In the genomic region with DNA sequence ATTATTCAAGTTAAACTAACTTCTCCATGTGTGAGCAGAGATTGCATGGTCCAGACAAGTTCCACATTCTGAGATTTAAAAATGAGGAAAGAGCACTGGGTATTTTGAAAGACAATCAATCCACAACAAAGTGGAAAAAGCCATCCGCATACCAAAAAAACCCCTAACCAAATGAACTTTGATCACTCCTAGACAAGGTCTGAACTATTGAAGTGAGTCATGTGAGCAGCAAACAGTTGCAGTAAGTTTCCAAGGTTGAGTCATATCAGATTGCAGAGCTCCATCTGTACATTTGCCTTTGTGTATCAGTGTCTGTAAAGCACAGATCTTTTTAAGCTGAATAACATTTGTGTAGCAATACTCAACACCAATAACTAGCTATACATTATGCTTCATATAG, we compare ENCODE assay signal across 21 mouse cellular contexts. TPM values are rescaled to one million over a fixed set of nuclear protein-coding genes. Genes with fewer than 3 reads are reported as not detected.
A peak's percentile ranks its signal among the peaks of the same experiment; 100 is the strongest.
DNase-seq lines count a peak whose midpoint lies in the region; ATAC-seq and TF ChIP-seq lines count a peak whose summit lies in the region.
"Had no signal": no experiment of that assay in that cellular context is flagged by ENCODE, and none has a peak within 500 bp of the region (broad histone marks: within the 10 kb centered on the region; RNA-seq: fewer than 3 reads in every experiment).

No protein-coding gene starts in this region.

- no peak for TF ChIP-seq EP300 in liver, embryonic 14.5 days (IDR thresholded peaks at IDR 0.05; ENCODE audit: low read depth)

- ATAC-seq in liver, embryonic 14.5 days (ENCODE audit: insufficient read depth) = no peak
- no peak for ATAC-seq in liver, embryonic 11.5 days (replicated peaks; ENCODE audit: low FRiP score)
- ATAC-seq in monocyte, adult 5-6 weeks (replicated peaks; ENCODE audit: insufficient number of reproducible peaks, low FRiP score, low TSS enrichment, poor library complexity, severe bottlenecking) = peak; percentile 34; the same call in 1 of the 2 replicates
- no peak for ATAC-seq in hindbrain, embryonic 16.5 days

- H3K27ac ChIP-seq in liver, embryonic 14.5 days = no peak overlapping the region
- no peak overlapping the region for H3K27ac ChIP-seq in liver, embryonic 11.5 days (ENCODE audit: low read depth, low read length)
- peak overlapping the region; percentile 46; the same call in 1 of the 2 replicates for H3K27ac ChIP-seq in bone marrow macrophage, adult 2 months (ENCODE audit: insufficient read depth, low read depth, low read length)
- no peak overlapping the region for H3K27ac ChIP-seq in hindbrain, embryonic 16.5 days (ENCODE audit: low read depth, low read length)
- H3K27ac ChIP-seq: embryonic facial prominence, embryonic 12.5 days; hindbrain, embryonic 10.5 days had no signal

- H3K36me3 ChIP-seq in liver, embryonic 14.5 days (replicated peaks; ENCODE audit: control insufficient read depth, insufficient read depth, low read depth) = peaks cover 14% of the 10 kb centered on the region
- H3K36me3 ChIP-seq in liver, embryonic 11.5 days (ENCODE audit: control insufficient read depth, insufficient read depth, low read length) = peaks cover 3% of the 10 kb centered on the region
- no peaks in the 10 kb centered on the region for H3K36me3 ChIP-seq in C2C12 (ENCODE audit: control insufficient read depth, insufficient read depth)
- H3K36me3 ChIP-seq in hindbrain, embryonic 16.5 days (ENCODE audit: control insufficient read depth, insufficient read depth, low read length) = 0 out of 2 replicates have a peak, but pooled peaks cover 2% of the 10 kb centered on the region
- H3K36me3 ChIP-seq: embryonic facial prominence, embryonic 12.5 days had no signal

- H3K79me2 ChIP-seq in C2C12 (ENCODE audit: control insufficient read depth, insufficient read depth) = no peaks in the 10 kb centered on the region

- no peak for TF ChIP-seq CTCF in liver, embryonic 14.5 days (IDR thresholded peaks at IDR 0.05; ENCODE audit: low read depth)
- TF ChIP-seq CTCF in C2C12 (IDR thresholded peaks at IDR 0.05; ENCODE audit: control insufficient read depth, insufficient read depth, insufficient read length) = no peak
- TF ChIP-seq CTCF in bone marrow macrophage, adult 2 months (IDR thresholded peaks at IDR 0.05; ENCODE audit: low read depth, low read length) = no peak

- H3K4me3 ChIP-seq in liver, embryonic 14.5 days (ENCODE audit: insufficient read depth in 1 of 2, low read depth in 2 of 2, low read length in 2 of 2) = no peak overlapping the region
- H3K4me3 ChIP-seq in liver, embryonic 11.5 days (ENCODE audit: low read depth, low read length) = no peak overlapping the region
- no peak overlapping the region for H3K4me3 ChIP-seq in C2C12 (ENCODE audit: insufficient read depth, poor library complexity, severe bottlenecking)
- H3K4me3 ChIP-seq in bone marrow macrophage, adult 2 months (ENCODE audit: insufficient read depth, low read length) = no peak overlapping the region
- H3K4me3 ChIP-seq in hindbrain, embryonic 16.5 days (ENCODE audit: low read length) = no peak overlapping the region
- H3K4me3 ChIP-seq: embryonic facial prominence, embryonic 12.5 days; heart, embryonic 12.5 days; hindbrain, embryonic 10.5 days had no signal

- WGBS in liver, embryonic 14.5 days (ENCODE audit: insufficient replicate concordance) = 71% methylated on average over 1 of the region's 1 CpGs
- WGBS in liver, embryonic 11.5 days = 78% methylated on average over 1 of the region's 1 CpGs
- 94% methylated on average over 1 of the region's 1 CpGs for WGBS in hindbrain, embryonic 16.5 days

- no peak for TF ChIP-seq POLR2A in bone marrow macrophage, adult 2 months (IDR thresholded peaks at IDR 0.05; ENCODE audit: borderline replicate concordance, low read depth, low read length)

- H3K9me3 ChIP-seq in liver, embryonic 14.5 days (ENCODE audit: control insufficient read depth, low read length) = no peaks in the 10 kb centered on the region
- no peaks in the 10 kb centered on the region for H3K9me3 ChIP-seq in liver, embryonic 11.5 days (ENCODE audit: control insufficient read depth, low read length)
- no peaks in the 10 kb centered on the region for H3K9me3 ChIP-seq in hindbrain, embryonic 16.5 days (ENCODE audit: control insufficient read depth, low read length)
- H3K9me3 ChIP-seq: embryonic facial prominence, embryonic 12.5 days; heart, embryonic 12.5 days; hindbrain, embryonic 10.5 days had no signal

- no peaks in the 10 kb centered on the region for H3K27me3 ChIP-seq in liver, embryonic 14.5 days (ENCODE audit: control insufficient read depth, insufficient read depth, low read length)
- peaks cover 11% of the 10 kb centered on the region; the same call in 1 of the 2 replicates for H3K27me3 ChIP-seq in liver, embryonic 11.5 days (replicated peaks; ENCODE audit: control insufficient read depth, insufficient read depth, low read length)
- no peaks in the 10 kb centered on the region for H3K27me3 ChIP-seq in C2C12 (ENCODE audit: control insufficient read depth, insufficient read depth, insufficient read length)
- H3K27me3 ChIP-seq in hindbrain, embryonic 16.5 days (replicated peaks; ENCODE audit: control insufficient read depth, insufficient read depth, low read length) = no peaks in the 10 kb centered on the region
- H3K27me3 ChIP-seq: embryonic facial prominence, embryonic 12.5 days; heart, embryonic 12.5 days had no signal

- peak in 2 of 3 experiments; percentile 13 to 16 for DNase-seq in liver, embryonic 14.5 days (ENCODE audit: low read depth in 3 of 3, low spot score in 3 of 3)
- no peak for DNase-seq in liver, embryonic 11.5 days (ENCODE audit: low spot score)
- DNase-seq in natural killer cell, adult 2 months (ENCODE audit: low spot score in 2 of 2) = no peak
- DNase-seq in layer of hippocampus, adult 8-10 months (ENCODE audit: low spot score in 2 of 2) = no peak
- DNase-seq: B cell, adult 2 months; cerebellum, adult 11 months; gastrocnemius, postnatal 36 days; kidney, adult 11 months; kidney, postnatal 36 days; lung, adult 2 months; retina, postnatal 1 day; spleen, adult 18-20 months had no signal

- H3K4me1 ChIP-seq in liver, embryonic 14.5 days (replicated peaks; ENCODE audit: control insufficient read depth in 2 of 2, insufficient read depth in 2 of 2, low read length in 1 of 2) = peaks cover 6 to 11% of the 10 kb centered on the region in 2 experiments; a peak in 3 of 4 replicates
- peaks cover 6% of the 10 kb centered on the region for H3K4me1 ChIP-seq in liver, embryonic 11.5 days (replicated peaks; ENCODE audit: control insufficient read depth, insufficient read depth, low read length)
- H3K4me1 ChIP-seq in bone marrow macrophage, adult 2 months (ENCODE audit: control insufficient read depth, insufficient read depth, low read length) = peaks cover 27% of the 10 kb centered on the region
- no peaks in the 10 kb centered on the region for H3K4me1 ChIP-seq in hindbrain, embryonic 16.5 days (ENCODE audit: control insufficient read depth, insufficient read depth, low read depth, low read length)
- H3K4me1 ChIP-seq: embryonic facial prominence, embryonic 12.5 days had no signal

- H3K4me2 ChIP-seq in liver, embryonic 14.5 days (ENCODE audit: low read depth) = no peak overlapping the region
- no peak overlapping the region for H3K4me2 ChIP-seq in liver, embryonic 11.5 days
- no peak overlapping the region for H3K4me2 ChIP-seq in hindbrain, embryonic 16.5 days (ENCODE audit: low read length)
- H3K4me2 ChIP-seq: embryonic facial prominence, embryonic 12.5 days; heart, embryonic 12.5 days had no signal

- H3ac ChIP-seq in C2C12 (ENCODE audit: control insufficient read depth, insufficient read length, low read depth) = no peak overlapping the region

- no peaks in the 10 kb centered on the region for H3K79me3 ChIP-seq in C2C12 (ENCODE audit: low read depth)

- H3K9ac ChIP-seq in liver, embryonic 14.5 days (replicated peaks) = no peak overlapping the region
- H3K9ac ChIP-seq in liver, embryonic 11.5 days (ENCODE audit: low read depth, low read length) = no peak overlapping the region
- H3K9ac ChIP-seq in hindbrain, embryonic 16.5 days (ENCODE audit: low read depth, low read length) = no peak overlapping the region
- H3K9ac ChIP-seq: embryonic facial prominence, embryonic 12.5 days; heart, embryonic 12.5 days had no signal

TF ChIP-seq in C2C12, 6 proteins besides CTCF, POLR2A, EP300 and RAD21:
- TF ChIP-seq MAX (IDR thresholded peaks at IDR 0.05) (no peak), FOSL1 (IDR thresholded peaks at IDR 0.05; ENCODE audit: insufficient read depth, low read length, poor library complexity, severe bottlenecking) (peak; percentile 62), CEBPB (IDR thresholded peaks at IDR 0.05; ENCODE audit: low read depth) (peak; percentile 32), USF1 (IDR thresholded peaks at IDR 0.05; ENCODE audit: low read depth) (peak; percentile 83), MYOG (IDR thresholded peaks at IDR 0.05; ENCODE audit: control insufficient read depth, extremely low read depth, insufficient read length) (no peak), MYOD1 (IDR thresholded peaks at IDR 0.05; ENCODE audit: control insufficient read depth, insufficient read length, low read depth) (peak; percentile 54)
TF ChIP-seq in C2C12: peak in this region for 4.

RNA-seq across cellular contexts. Expression of gene Gfi1, which starts 28.9 kb away (rescaled TPM):
- 2.2 and 3.0 TPM in 2 replicates for polyA plus RNA-seq in liver, embryonic 14.5 days (2012; rRNA removed)
- 1.1 and 1.7 TPM in 2 replicates for polyA plus RNA-seq in liver, embryonic 14.5 days (2014; fragmentation: Nextera tagmentation; extraction: Ambion mirVana)
- polyA plus RNA-seq in liver, embryonic 11.5 days (2014; fragmentation: Nextera tagmentation; extraction: Ambion mirVana) = 0.22 and 0.30 TPM in 2 replicates
- 0.09 TPM for polyA plus RNA-seq in C2C12 (2012; fragmentation: generic; extraction: Trizol)
- polyA plus RNA-seq in bone marrow macrophage, adult 2 months (2012; ENCODE audit: insufficient read depth, insufficient read length, missing spikeins) = not detected in 2 replicates
- 3.3 to 15.9 TPM (median 3.8 TPM) in 3 replicates for total RNA-seq in monocyte, adult 5-6 weeks (2017)
- polyA plus RNA-seq in hindbrain, embryonic 16.5 days (2015; fragmentation: Nextera tagmentation; extraction: Ambion mirVana) = 0.09 TPM in 1 of 2 replicates, not detected in the other
- not detected for total RNA-seq in layer of hippocampus, adult 8-10 months (2022)
- total RNA-seq: layer of hippocampus, postnatal 25 days; left cerebral cortex, postnatal 36 days had no signal

Comparison
In these comparisons a context has a peak if more than half of its experiments do, and no peak if none do; other contexts are left out.
1. DNase-seq: peak in liver, embryonic 14.5 days (2 of 3); none in liver, embryonic 11.5 days (single experiment), natural killer cell, adult 2 months (0 of 2) and layer of hippocampus, adult 8-10 months (0 of 2).